Mouse (Mus musculus): ENCODE results near the gene Pofut2. TPM values are rescaled to one million over a fixed set of nuclear protein-coding genes. Genes with fewer than 3 reads are reported as not detected.

Gene Pofut2
- polyA plus RNA-seq (2014; fragmentation: Nextera tagmentation; extraction: Ambion mirVana): 66.8 and 71.9 TPM in 2 replicates

GRCm38 (mm10) chr10:77258704-77259621 lies at the start of gene Pofut2:
Gene Pofut2 (plus strand): TSS chr10:77259218.
- DNase-seq (ENCODE audit: low spot score): peak; percentile 98
- peak within 1 kb of the TSS; percentile 93 for H3K9ac ChIP-seq (ENCODE audit: low read depth, low read length)
- H3K4me2 ChIP-seq: peak within 1 kb of the TSS; percentile 97
- WGBS: under 1% methylated on average over 77 of the region's 81 CpGs
- no peaks in the 10 kb centered on the region for H3K9me3 ChIP-seq (ENCODE audit: control insufficient read depth, low read length)
- peak within 1 kb of the TSS; percentile 80 for H3K27ac ChIP-seq (ENCODE audit: low read depth, low read length)
- ATAC-seq (replicated peaks; ENCODE audit: low FRiP score): peak; percentile 98
- H3K4me3 ChIP-seq (ENCODE audit: low read depth, low read length): peak within 1 kb of the TSS; percentile 96
- H3K27me3 ChIP-seq (replicated peaks; ENCODE audit: control insufficient read depth, insufficient read depth, low read length): no peaks in the 10 kb centered on the region
- peaks cover 16% of the 10 kb centered on the region for H3K4me1 ChIP-seq (replicated peaks; ENCODE audit: control insufficient read depth, insufficient read depth, low read length)
- peaks cover 27% of the 10 kb centered on the region for H3K36me3 ChIP-seq (ENCODE audit: control insufficient read depth, insufficient read depth, low read length)

GRCm38 (mm10) chr10:77209261-77209660 lies 49.8 kb upstream of the Pofut2 start:
- ATAC-seq (replicated peaks; ENCODE audit: low FRiP score) (no peak), DNase-seq (ENCODE audit: low spot score) (no peak)
- WGBS: 67% methylated on average over 5 of the region's 5 CpGs
- Histone ChIP-seq H3K4me3 (ENCODE audit: low read depth, low read length) (no peak overlapping the region), H3K27me3 (replicated peaks; ENCODE audit: control insufficient read depth, insufficient read depth, low read length) (no peaks in the 10 kb centered on the region), H3K36me3 (ENCODE audit: control insufficient read depth, insufficient read depth, low read length) (no peaks in the 10 kb centered on the region), H3K4me2 (no peak overlapping the region), H3K9ac (ENCODE audit: low read depth, low read length) (no peak overlapping the region), H3K9me3 (ENCODE audit: control insufficient read depth, low read length) (no peaks in the 10 kb centered on the region), H3K4me1 (replicated peaks; ENCODE audit: control insufficient read depth, insufficient read depth, low read length) (peaks cover 38% of the 10 kb centered on the region), H3K27ac (ENCODE audit: low read depth, low read length) (no peak overlapping the region)

DNA sequence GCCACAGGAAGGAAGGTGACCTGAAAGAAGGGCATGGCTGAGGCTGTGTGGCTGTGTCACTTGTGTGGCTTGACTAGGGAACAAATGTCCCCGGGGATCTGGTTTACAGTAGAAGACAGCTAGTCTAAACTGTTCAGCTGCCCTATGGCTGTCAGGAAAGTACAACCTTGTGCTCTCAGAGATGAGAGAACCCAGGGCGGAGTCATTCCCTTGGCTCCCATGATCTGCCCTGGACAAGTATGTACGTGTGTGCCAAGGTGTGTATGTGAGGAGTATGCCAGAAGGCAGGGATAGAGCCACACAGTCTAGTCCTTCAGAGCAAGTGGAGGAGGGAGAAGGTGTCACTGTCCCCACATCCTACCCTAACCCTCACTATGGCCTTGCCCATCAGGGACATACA lies 48.4 kb upstream of the Pofut2 start:
- WGBS: 75% methylated on average over 3 of the region's 3 CpGs
- H3K9ac ChIP-seq (ENCODE audit: low read depth, low read length): no peak overlapping the region; the same call in 1 of the 2 replicates
- H3K27ac ChIP-seq (ENCODE audit: low read depth, low read length): peak overlapping the region; percentile 78
- DNase-seq (ENCODE audit: low spot score) (no peak), ATAC-seq (replicated peaks; ENCODE audit: low FRiP score) (peak; percentile 5; the same call in 1 of the 2 replicates)
- peak overlapping the region; percentile 37; the same call in 1 of the 2 replicates for H3K4me2 ChIP-seq
- no peaks in the 10 kb centered on the region for H3K9me3 ChIP-seq (ENCODE audit: control insufficient read depth, low read length)
- H3K4me1 ChIP-seq (replicated peaks; ENCODE audit: control insufficient read depth, insufficient read depth, low read length): peaks cover 48% of the 10 kb centered on the region
- H3K36me3 ChIP-seq (ENCODE audit: control insufficient read depth, insufficient read depth, low read length): no peaks in the 10 kb centered on the region
- H3K4me3 ChIP-seq (ENCODE audit: low read depth, low read length): no peak overlapping the region
- H3K27me3 ChIP-seq (replicated peaks; ENCODE audit: control insufficient read depth, insufficient read depth, low read length): no peaks in the 10 kb centered on the region

GRCm38 (mm10) chr10:77211116-77211570 lies 47.9 kb upstream of the Pofut2 start:
- Histone ChIP-seq H3K4me3 (ENCODE audit: low read depth, low read length) (no peak overlapping the region), H3K27ac (ENCODE audit: low read depth, low read length) (peak overlapping the region; percentile 78), H3K9ac (ENCODE audit: low read depth, low read length) (peak overlapping the region; percentile 30), H3K4me1 (replicated peaks; ENCODE audit: control insufficient read depth, insufficient read depth, low read length) (peaks cover 53% of the 10 kb centered on the region), H3K4me2 (peak overlapping the region; percentile 37), H3K27me3 (replicated peaks; ENCODE audit: control insufficient read depth, insufficient read depth, low read length) (no peaks in the 10 kb centered on the region), H3K9me3 (ENCODE audit: control insufficient read depth, low read length) (no peaks in the 10 kb centered on the region), H3K36me3 (ENCODE audit: control insufficient read depth, insufficient read depth, low read length) (no peaks in the 10 kb centered on the region)
- DNase-seq (ENCODE audit: low spot score) (peak; percentile 60), ATAC-seq (replicated peaks; ENCODE audit: low FRiP score) (peak; percentile 84)
- 37% methylated on average over 11 of the region's 11 CpGs for WGBS

DNA sequence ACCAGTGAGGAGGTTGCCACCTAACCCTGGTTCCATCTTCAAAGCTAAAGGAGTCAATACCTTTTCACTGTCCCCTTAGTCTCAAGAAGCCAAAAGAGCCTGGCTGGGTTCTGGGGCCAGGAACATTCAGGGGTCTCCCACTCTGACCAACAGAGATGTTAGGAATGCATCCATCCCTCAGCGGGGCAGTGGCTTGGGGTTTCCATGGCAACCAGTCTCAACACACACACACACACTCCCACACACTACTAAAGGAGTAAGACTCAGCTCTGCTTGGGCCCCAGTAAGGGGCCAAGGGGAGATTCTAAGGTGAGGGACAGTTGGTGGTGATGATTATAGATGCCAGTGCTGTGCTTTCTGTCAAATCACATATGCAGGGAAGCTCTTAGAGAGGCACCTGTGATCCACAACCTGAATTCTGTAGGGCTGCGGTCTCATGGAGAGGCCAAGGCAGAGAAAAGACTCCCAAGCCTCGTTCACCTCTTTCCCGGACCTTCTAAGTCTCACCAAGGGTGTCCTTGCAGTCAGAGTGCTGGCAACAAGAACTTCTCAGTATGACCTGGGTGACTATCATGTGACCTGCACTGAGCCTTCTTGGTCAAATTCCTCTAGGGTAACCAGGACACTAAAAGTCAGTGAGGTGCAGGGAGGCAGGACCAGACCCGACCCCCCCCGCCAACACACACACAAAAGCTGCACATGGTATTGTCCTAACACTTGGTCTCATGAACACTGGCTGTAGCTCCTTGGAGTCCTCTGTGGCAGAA lies 46.5 kb upstream of the Pofut2 start:
- Histone ChIP-seq H3K4me1 (replicated peaks; ENCODE audit: control insufficient read depth, insufficient read depth, low read length) (peaks cover 66% of the 10 kb centered on the region), H3K27me3 (replicated peaks; ENCODE audit: control insufficient read depth, insufficient read depth, low read length) (no peaks in the 10 kb centered on the region), H3K4me3 (ENCODE audit: low read depth, low read length) (no peak overlapping the region), H3K9ac (ENCODE audit: low read depth, low read length) (no peak overlapping the region), H3K9me3 (ENCODE audit: control insufficient read depth, low read length) (no peaks in the 10 kb centered on the region), H3K27ac (ENCODE audit: low read depth, low read length) (no peak overlapping the region), H3K36me3 (ENCODE audit: control insufficient read depth, insufficient read depth, low read length) (no peaks in the 10 kb centered on the region), H3K4me2 (no peak overlapping the region)
- 85% methylated on average over 6 of the region's 6 CpGs for WGBS
- no peak for ATAC-seq (replicated peaks; ENCODE audit: low FRiP score)
- DNase-seq (ENCODE audit: low spot score): no peak

GRCm38 (mm10) chr10:77213483-77213882 lies 45.5 kb upstream of the Pofut2 start:
- Histone ChIP-seq H3K36me3 (ENCODE audit: control insufficient read depth, insufficient read depth, low read length) (no peaks in the 10 kb centered on the region), H3K9ac (ENCODE audit: low read depth, low read length) (no peak overlapping the region), H3K4me1 (replicated peaks; ENCODE audit: control insufficient read depth, insufficient read depth, low read length) (peaks cover 69% of the 10 kb centered on the region), H3K9me3 (ENCODE audit: control insufficient read depth, low read length) (no peaks in the 10 kb centered on the region), H3K4me3 (ENCODE audit: low read depth, low read length) (no peak overlapping the region), H3K4me2 (no peak overlapping the region), H3K27ac (ENCODE audit: low read depth, low read length) (no peak overlapping the region), H3K27me3 (replicated peaks; ENCODE audit: control insufficient read depth, insufficient read depth, low read length) (no peaks in the 10 kb centered on the region)
- ATAC-seq (replicated peaks; ENCODE audit: low FRiP score) (no peak), DNase-seq (ENCODE audit: low spot score) (no peak)
- WGBS: 79% methylated on average over 5 of the region's 5 CpGs

- Histone ChIP-seq H3K36me3 (ENCODE audit: control insufficient read depth, insufficient read depth, low read length) (no peaks in the 10 kb centered on the region), H3K4me2 (no peak overlapping the region), H3K27ac (ENCODE audit: low read depth, low read length) (no peak overlapping the region), H3K9ac (ENCODE audit: low read depth, low read length) (no peak overlapping the region), H3K4me3 (ENCODE audit: low read depth, low read length) (no peak overlapping the region), H3K9me3 (ENCODE audit: control insufficient read depth, low read length) (no peaks in the 10 kb centered on the region), H3K27me3 (replicated peaks; ENCODE audit: control insufficient read depth, insufficient read depth, low read length) (no peaks in the 10 kb centered on the region), H3K4me1 (replicated peaks; ENCODE audit: control insufficient read depth, insufficient read depth, low read length) (peaks cover 65% of the 10 kb centered on the region)
- no peak for DNase-seq (ENCODE audit: low spot score)
- ATAC-seq (replicated peaks; ENCODE audit: low FRiP score): no peak
- WGBS: 56% methylated on average over 8 of the region's 8 CpGs
These were observed 44.4 kb upstream of the Pofut2 start for GRCm38 (mm10) chr10:77214586-77214985.

DNA sequence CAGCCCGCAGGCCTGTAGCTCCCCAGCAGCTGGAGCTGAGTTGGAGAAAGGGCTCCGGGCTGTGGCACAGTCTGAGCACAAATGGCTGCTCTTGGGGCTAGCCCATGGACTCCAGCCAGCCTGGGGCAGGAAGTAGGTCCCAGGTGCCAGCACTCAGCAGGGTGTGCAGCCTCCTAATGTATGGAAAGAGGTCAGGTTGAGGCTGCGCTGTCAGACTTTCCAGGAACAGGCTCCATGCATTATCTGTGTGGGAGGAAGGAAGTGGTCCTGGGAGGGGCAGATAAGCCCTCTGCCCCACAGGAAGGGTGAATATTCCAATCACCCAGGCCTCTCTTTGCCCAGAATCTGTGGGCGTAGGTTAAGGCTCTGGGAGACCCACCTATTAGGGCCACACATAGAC lies 43.4 kb upstream of the Pofut2 start:
- Histone ChIP-seq H3K9ac (ENCODE audit: low read depth, low read length) (peak overlapping the region; percentile 6; the same call in 1 of the 2 replicates), H3K9me3 (ENCODE audit: control insufficient read depth, low read length) (no peaks in the 10 kb centered on the region), H3K36me3 (ENCODE audit: control insufficient read depth, insufficient read depth, low read length) (no peaks in the 10 kb centered on the region), H3K4me1 (replicated peaks; ENCODE audit: control insufficient read depth, insufficient read depth, low read length) (peaks cover 60% of the 10 kb centered on the region), H3K4me2 (no peak overlapping the region), H3K4me3 (ENCODE audit: low read depth, low read length) (no peak overlapping the region), H3K27me3 (replicated peaks; ENCODE audit: control insufficient read depth, insufficient read depth, low read length) (no peaks in the 10 kb centered on the region), H3K27ac (ENCODE audit: low read depth, low read length) (peak overlapping the region; percentile 45)
- DNase-seq (ENCODE audit: low spot score): no peak
- 30% methylated on average over 4 of the region's 4 CpGs for WGBS
- ATAC-seq (replicated peaks; ENCODE audit: low FRiP score): peak; percentile 44; the same call in 1 of the 2 replicates

All from liver, embryonic 11.5 days (tissue).